Mouse (Mus musculus): ENCODE results near the gene Abraxas1.

GRCm38 (mm10) chr5:100775778-100776404, 44.9 kb downstream of the Abraxas1 start:
- TF ChIP-seq POLR2A (IDR thresholded peaks at IDR 0.05; ENCODE audit: low read depth, low read length): no peak
- TF ChIP-seq CTCF (conservative IDR thresholded peaks at IDR 0.05; ENCODE audit: insufficient read depth, insufficient read length, low read depth, low read length): no peak
